Mouse (Mus musculus): ENCODE results near the gene Apoc4. TPM values are rescaled to one million over a fixed set of nuclear protein-coding genes. Genes with fewer than 3 reads are reported as not detected.

The Apoc4 gene
- 1 to 10 TPM in 2 of 3 experiments, not detected in 1; 1.0 to 1.4 TPM for polyA plus RNA-seq (2017; shearing (Covaris generic))

DNA sequence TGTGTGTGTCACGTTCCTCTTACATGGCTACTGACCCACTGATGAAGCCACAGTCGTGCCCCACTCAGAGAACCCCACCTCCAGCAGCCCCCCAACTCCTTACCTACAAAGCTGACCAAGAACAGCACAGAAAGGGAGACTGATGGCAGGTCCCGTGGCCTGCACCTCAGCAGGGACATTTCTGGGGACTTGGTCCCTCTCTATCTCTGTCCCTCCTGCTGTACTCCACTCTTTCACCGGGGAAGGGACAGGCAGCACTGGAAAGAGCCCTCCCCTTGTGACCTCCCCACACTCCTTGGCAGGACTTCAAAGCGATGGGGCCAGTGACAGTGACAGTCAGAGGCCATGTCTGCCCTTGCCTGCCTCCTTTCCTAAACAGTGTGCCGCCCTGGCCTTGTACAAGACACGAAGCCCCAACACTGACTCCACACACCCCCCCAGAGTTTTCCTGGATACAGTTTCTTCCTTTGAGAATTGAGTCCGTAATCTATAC lies at the start of gene Apoc4, which contains the start of gene Gm44805:
Gene Apoc4 (minus strand): TSS at position 278 of the 493 bp plus-strand sequence.
Gene Gm44805 (minus strand): TSS at position 222 of the 493 bp plus-strand sequence.
- ATAC-seq: no peak

- no peak for ATAC-seq
Measured at GRCm38 (mm10) chr7:19726541-19726940, 45.3 kb upstream of the Apoc4 start.

DNA sequence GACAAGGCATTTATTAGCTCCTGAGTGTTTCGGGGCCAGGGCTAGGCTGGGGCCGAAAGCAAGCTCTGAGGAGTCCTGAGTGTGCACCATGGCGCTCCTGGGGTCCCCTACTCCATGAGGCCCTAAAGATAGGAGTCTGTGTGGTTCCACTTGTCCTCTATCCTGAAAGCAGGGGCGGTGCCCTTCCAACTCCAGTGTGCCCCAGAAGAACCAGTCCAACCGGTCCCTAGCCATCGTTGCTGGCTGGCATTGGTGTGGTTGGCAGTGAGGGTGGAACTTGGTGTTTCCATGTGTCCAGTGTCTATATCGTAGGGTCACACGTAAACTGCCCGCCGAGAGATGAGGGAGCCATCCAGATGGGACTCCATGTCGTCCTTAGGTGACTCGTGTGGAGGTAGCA lies 42.9 kb upstream of the Apoc4 start:
- no peak for ATAC-seq

DNA sequence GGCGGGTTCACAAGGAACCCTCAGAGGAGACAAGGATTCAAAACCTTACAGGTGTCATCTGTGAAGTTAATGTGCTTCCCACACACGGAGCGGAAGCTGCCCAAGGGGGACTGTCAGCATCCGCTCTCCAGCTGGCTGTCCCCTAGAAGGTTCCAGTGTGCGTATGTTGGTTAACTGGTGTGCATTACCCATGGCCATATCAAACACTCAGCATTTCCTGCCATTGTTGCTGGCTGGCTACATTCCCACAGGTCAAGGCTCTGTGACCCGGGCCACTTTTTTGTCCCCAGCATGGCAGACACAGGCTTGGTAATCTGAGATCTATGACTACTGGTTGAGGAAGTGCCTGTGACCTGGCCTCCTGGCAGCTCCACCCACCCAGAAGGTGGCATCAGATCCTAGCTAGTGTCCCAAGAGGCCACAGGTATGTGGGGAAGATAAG lies 41.5 kb upstream of the Apoc4 start:
- ATAC-seq: no peak

- no peak for ATAC-seq
Measured at GRCm38 (mm10) chr7:19719200-19719599, 37.9 kb upstream of the Apoc4 start.

DNA sequence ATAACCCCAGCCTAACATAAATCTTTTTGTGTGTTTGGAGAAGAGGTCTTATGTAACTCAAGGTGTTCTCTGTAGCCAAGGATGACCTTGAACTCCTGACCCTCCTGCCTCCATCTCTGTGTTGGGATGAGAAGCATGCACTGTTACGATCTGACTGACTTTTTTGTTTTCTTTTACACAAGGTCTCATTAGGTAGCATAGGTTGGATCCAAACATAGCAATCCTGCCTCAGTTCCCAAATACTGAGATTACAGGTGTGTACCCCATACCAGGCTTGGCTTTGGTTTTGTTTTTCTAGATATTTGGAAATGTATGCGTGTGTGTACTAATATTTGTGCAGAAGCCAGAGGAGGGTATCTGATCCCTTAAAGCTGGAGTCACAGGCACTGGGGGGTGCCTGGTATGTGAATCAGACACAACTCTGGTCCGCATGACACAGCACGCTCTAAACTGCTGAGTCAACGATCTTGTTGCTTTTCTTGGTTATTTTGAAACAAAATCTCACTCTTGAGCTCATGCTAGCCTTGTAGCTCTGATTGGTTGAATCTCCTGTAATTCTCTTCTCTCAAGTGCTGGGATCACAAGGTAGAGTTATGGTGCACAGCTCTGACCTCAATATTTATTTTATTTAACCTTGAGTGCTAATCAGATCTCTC lies 37.1 kb upstream of the Apoc4 start:
- ATAC-seq: no peak

DNA sequence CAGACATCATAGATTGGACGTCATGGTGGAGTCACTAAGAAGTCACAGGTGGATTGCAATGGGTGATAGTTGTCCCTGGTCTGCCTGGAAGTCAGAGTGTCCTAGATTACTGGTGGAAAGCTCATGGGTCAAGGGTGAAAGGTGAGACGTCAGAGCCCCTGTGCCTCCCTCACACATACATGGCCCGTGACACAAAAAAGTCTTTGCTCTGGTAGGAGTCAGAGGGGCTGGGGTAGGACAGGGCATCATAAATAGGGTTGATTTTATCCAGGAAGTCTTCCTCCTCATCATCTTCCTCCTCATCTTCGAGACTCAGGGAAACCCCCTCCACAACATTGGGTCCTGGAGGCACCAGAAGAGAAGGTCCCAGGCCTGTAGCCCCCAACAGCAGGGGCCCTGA lies 36.1 kb upstream of the Apoc4 start:
- ATAC-seq: no peak

DNA sequence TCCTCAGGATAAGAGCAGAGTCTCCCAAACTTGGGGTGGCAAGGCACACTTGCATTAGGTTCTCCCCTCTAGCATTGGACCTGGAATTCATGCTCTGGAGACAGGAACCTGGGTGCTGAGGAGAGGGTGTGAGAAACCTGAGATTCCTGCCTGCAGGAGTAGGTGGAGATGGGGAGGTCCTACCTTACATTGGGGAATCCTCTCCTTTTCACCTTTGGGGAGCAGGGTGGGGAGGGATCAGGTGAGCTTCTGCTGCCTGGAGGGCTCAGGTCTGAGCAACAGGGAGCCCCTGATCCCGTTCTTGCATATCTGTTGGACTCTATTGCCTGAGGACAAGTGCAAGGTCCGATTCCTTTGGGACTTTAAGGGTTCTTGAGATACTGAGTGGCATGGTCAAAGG lies 35.5 kb upstream of the Apoc4 start:
- no peak for ATAC-seq

DNA sequence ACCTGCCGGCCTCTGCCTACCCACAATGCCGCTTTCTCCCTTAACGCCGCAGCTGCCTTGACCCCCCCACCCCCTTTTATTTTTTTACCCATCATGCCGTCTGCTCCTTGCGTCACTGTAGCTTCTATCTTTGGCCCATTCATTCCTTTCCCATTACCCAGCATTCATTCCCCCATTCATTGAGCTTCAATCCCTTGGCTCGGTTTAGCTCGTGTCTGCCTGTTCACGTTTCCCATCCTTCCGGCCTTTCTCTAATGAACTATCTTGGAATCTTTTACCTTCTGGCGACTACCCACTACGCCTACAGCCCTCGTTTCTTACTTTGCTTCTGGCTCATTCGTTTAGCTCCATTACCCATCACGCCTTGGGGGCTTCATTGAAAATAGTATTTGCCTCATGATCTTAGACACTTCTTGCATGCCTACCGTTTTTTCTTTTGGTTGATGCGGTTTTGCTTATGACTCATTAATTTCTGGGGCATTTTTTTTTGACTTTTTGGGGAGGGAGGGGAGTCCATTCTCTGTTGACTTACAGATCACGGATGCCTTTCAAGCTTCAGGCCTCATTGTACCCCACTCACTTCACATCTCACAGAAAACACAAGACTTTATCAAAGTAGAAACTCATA lies 34.9 kb upstream of the Apoc4 start:
- peak; percentile 15 for ATAC-seq

DNA sequence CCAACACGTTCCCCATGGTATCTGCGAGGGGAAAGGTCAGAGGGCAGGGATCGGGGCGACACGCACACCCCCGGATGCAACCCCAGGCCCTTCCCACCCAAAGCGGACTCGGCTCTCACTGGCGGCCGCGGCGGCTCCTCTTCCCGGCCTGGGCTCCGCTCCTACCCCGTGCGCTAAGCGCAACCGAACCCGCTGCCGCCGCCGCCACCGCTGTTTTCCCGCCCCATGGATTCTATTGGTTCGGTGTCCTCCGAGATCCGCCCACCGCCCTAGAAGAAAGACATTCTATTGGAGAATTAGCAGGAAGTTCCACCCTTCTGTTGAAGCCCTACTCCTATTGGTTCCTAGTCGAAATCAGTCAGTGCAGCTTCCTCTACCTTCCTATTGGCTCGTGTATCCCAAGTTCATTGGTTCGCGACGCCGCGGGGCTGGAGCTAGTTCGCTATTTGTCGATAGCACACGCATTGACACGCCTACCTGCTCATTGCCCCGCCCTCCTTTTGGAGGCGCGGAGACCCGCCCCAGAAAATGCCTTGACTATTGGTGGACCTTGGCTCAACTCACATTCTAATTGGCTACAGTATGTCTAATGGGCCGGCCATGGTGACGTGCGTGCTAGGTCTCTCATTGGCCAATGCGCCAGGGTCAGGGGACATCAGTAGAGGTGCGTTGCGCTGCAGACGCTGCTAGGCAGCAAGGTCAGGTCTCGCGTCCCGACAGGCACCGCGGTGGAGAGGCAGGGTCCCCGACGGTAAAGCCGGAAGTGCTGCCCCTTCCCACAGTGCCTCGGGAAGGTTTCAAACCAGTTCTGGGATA lies 34.2 kb upstream of the Apoc4 start, which contains the start of gene Tomm40:
Gene Tomm40 (minus strand): TSS at position 200 of the 816 bp plus-strand sequence.
- ATAC-seq: peak; percentile 90

- no peak for ATAC-seq
Measured at GRCm38 (mm10) chr7:19714836-19715235, 33.6 kb upstream of the Apoc4 start.

- ATAC-seq: no peak
Measured at GRCm38 (mm10) chr7:19713598-19713997, 32.3 kb upstream of the Apoc4 start.

- no peak for ATAC-seq
Measured at GRCm38 (mm10) chr7:19713196-19713595, 31.9 kb upstream of the Apoc4 start.

DNA sequence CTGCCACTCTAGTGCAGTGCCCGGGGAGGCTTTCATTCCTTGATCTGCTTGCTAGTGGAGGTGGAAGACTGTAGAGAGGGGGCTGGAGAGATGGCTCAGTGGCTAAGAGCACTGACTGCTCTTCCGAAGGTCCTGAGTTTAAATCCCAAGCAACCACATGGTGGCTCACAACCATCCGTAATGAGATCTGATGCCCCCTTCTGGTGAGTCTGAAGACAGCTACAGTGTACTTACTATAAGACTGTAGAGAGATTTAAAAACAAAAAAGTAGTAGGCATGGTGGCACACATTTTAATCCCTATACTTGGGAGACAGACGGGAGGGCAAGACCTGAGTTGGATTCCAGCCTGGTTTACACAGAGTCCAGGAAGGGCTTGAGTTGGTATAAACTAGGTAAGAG lies 31.1 kb upstream of the Apoc4 start:
- ATAC-seq: no peak

GRCm38 (mm10) chr7:19710650-19711049 lies 29.4 kb upstream of the Apoc4 start:
- no peak for ATAC-seq

- ATAC-seq: no peak
Measured at GRCm38 (mm10) chr7:19705271-19705670, 24.0 kb upstream of the Apoc4 start.

GRCm38 (mm10) chr7:19704475-19704874 lies 23.2 kb upstream of the Apoc4 start:
- ATAC-seq: no peak

- ATAC-seq: no peak
Measured at GRCm38 (mm10) chr7:19702859-19703555, 21.7 kb upstream of the Apoc4 start.

- ATAC-seq: no peak
Measured at GRCm38 (mm10) chr7:19701069-19701761, 19.9 kb upstream of the Apoc4 start.

DNA sequence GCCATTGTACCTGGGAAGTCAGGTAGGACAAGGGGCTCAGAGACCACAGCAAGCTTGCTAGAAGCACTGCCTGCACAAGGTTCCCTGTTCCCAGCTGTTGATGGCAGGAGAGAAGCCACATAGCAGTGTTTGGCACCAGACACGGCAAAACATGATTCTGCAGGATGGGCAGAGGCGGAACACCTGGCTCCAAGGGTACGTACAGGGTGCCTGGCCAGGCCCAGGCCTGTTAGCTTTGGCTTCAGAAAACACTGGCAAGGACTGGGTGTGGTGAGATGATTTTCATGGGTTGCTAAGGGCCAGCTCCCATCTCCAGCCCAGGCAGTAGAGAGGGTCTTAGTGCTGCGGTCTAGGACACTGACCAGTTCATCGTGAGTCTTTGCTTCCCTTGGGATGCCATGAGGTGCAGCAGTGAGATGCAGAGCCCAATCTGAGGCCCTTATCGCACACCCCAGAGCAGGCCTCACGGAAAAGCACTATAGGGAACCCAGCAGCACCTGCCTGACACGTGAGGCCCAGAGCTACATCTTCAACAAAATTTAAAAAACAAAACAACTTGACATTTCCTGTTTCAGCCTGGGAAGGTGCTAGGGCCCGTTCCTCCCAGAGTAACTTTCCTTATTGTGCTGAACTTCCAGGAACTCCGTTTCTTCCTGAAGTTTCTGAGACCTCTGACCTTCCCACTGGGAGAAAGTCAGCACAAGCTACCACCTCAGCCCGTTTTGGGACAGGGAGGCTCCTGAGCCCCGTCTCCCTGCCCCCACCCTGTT lies 19.2 kb upstream of the Apoc4 start:
- no peak for ATAC-seq

- ATAC-seq: no peak
Measured at GRCm38 (mm10) chr7:19699827-19700148, 18.5 kb upstream of the Apoc4 start.
